Mouse (Mus musculus) neural tube, embryonic 15.5 days (tissue): ENCODE results near the gene 2310022B05Rik. TPM values are rescaled to one million over a fixed set of nuclear protein-coding genes. Genes with fewer than 3 reads are reported as not detected.

Source experiments
- ATAC-seq: fragments of 200-750 bp; cut with Nextera tagmentation; 2 replicates; pipeline ENCODE4 v1.8.0; 2017; ENCODE audit warnings: mild to moderate bottlenecking, moderate TSS enrichment, moderate library complexity; ENCODE audit not compliant: low FRiP score
- H3K27ac ChIP-seq: fragments of 300-500 bp; sonication (generic); replicated peaks from 2 replicates; pipeline ENCODE4 v1.5.1; 2015; ENCODE audit warnings: mild to moderate bottlenecking, inconsistent platforms
- H3K27me3 ChIP-seq: fragments of 300-500 bp; sonication (generic); replicated peaks from 2 replicates; pipeline ENCODE4 v1.6.1; 2015; ENCODE audit warnings: inconsistent platforms
- H3K36me3 ChIP-seq: fragments of 300-500 bp; sonication (generic); 2 replicates; pipeline ENCODE4 v1.6.1; 2015; ENCODE audit warnings: inconsistent platforms
- H3K4me1 ChIP-seq: fragments of 300-500 bp; sonication (generic); 2 replicates; pipeline ENCODE4 v1.6.1; 2015; ENCODE audit warnings: inconsistent platforms
- H3K4me2 ChIP-seq: fragments of 300-500 bp; sonication (generic); 2 replicates; pipeline ENCODE4 v1.6.1; 2015; ENCODE audit warnings: inconsistent platforms, mild to moderate bottlenecking, moderate library complexity
- H3K4me3 ChIP-seq: fragments of 300-500 bp; sonication (generic); replicated peaks from 2 replicates; pipeline ENCODE4 v1.5.1; 2015; ENCODE audit warnings: mild to moderate bottlenecking, inconsistent platforms
- H3K9ac ChIP-seq: fragments of 300-500 bp; sonication (generic); replicated peaks from 2 replicates; pipeline ENCODE4 v1.6.1; 2015; ENCODE audit warnings: mild to moderate bottlenecking, inconsistent platforms
- H3K9me3 ChIP-seq: fragments of 300-500 bp; sonication (generic); replicated peaks from 2 replicates; pipeline ENCODE4 v1.6.1; 2016; ENCODE audit warnings: inconsistent platforms
- WGBS: fragments of 180-500 bp; shearing (Covaris S2); methylation state at CpG from one replicate; pipeline ENCODE4 v1.1.7; 2015; ENCODE audit warnings: mixed read lengths; 5-methylcytosine and 5-hydroxymethylcytosine counted together
- polyA plus RNA-seq: library from polyadenylated mRNA; unstranded; fragments of >200 nt; fragmentation: Nextera tagmentation; extraction: Ambion mirVana; gene quantifications from 2 replicates; pipeline ENCODE4 v1.2.1, GENCODE M21; 2015

The 2310022B05Rik gene
- polyA plus RNA-seq, 1 experiment from 2014 or later: 15.4 TPM

DNA sequence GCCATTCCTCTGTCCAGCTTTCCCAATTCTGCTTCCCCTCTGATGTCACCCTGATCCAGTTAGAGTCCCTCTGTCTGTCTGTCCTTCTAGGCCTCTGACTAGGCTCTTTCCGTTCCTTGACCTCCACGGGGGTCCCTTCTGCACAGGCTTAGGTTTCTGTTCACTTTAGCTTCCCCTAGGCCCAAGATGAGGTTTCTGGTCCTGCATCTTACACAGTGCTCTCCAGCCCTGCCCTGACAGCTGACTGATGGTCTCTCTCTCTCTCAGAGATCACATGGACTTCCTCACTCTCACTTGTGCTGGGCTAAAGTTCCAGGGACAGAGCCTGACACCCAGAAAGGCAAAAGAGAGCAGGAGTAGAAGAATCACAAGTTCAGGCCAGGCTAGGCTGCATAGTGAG lies 76.6 kb downstream of the 2310022B05Rik start:
- ATAC-seq: no peak
- Histone ChIP-seq H3K4me3 (no peak overlapping the region), H3K9ac (no peak overlapping the region), H3K4me2 (no peak overlapping the region), H3K27ac (no peak overlapping the region), H3K27me3 (no peaks in the 10 kb centered on the region), H3K9me3 (no peaks in the 10 kb centered on the region), H3K36me3 (no peaks in the 10 kb centered on the region), H3K4me1 (peaks cover 7% of the 10 kb centered on the region; the same call in 1 of the 2 replicates)
- 88% methylated on average over 2 of the region's 2 CpGs for WGBS

Other genes starting within 250 kb of the 2310022B05Rik start
- gene Pgbd5, start 223.7 kb downstream of the 2310022B05Rik start, polyA plus RNA-seq: 12.0 and 17.0 TPM in 2 replicates
- 30.4 and 32.2 TPM in 2 replicates for gene Cog2, start 142.6 kb downstream of the 2310022B05Rik start, polyA plus RNA-seq
- gene Agt, start 93.7 kb downstream of the 2310022B05Rik start, polyA plus RNA-seq: 1.8 and 1.9 TPM in 2 replicates
- gene Capn9, start 87.3 kb downstream of the 2310022B05Rik start, polyA plus RNA-seq: 0.17 and 0.45 TPM in 2 replicates
- 57.5 and 62.9 TPM in 2 replicates for gene Ttc13, start 58.6 kb upstream of the 2310022B05Rik start, polyA plus RNA-seq
- gene Arv1, start 58.8 kb upstream of the 2310022B05Rik start, polyA plus RNA-seq: 28.2 and 30.6 TPM in 2 replicates
- gene Fam89a, start 88.5 kb upstream of the 2310022B05Rik start, polyA plus RNA-seq: 3.8 and 5.1 TPM in 2 replicates
- gene Trim67, start 129.7 kb upstream of the 2310022B05Rik start, polyA plus RNA-seq: 23.6 and 28.3 TPM in 2 replicates
- 67.3 and 77.7 TPM in 2 replicates for gene Gnpat, start 199.7 kb upstream of the 2310022B05Rik start, polyA plus RNA-seq
- 22.0 and 26.7 TPM in 2 replicates for gene 2810004N23Rik, start 199.8 kb upstream of the 2310022B05Rik start, polyA plus RNA-seq
- gene Exoc8, start 234.3 kb upstream of the 2310022B05Rik start, polyA plus RNA-seq: 12.2 and 12.7 TPM in 2 replicates
- gene Sprtn, start 234.5 kb upstream of the 2310022B05Rik start, polyA plus RNA-seq: 7.3 and 8.1 TPM in 2 replicates